Mouse (Mus musculus) cerebellum, adult 2 months (tissue): ENCODE measurements around the gene Prr14l.

ENCODE experiments used
- CTCF ChIP-seq: fragments of 200-500 bp; IDR thresholded peaks from 2 replicates; pipeline ENCODE4 v1.5.1; 2011; ENCODE audit warnings: low read depth, mild to moderate bottlenecking, control low read depth, low read length, moderate library complexity, borderline replicate concordance; ENCODE audit not compliant: insufficient read depth
- POLR2A ChIP-seq: fragments of 200-500 bp; IDR thresholded peaks from 2 replicates; pipeline ENCODE4 v1.6.1; 2011; ENCODE audit warnings: low read length, control low read depth, borderline replicate concordance; ENCODE audit not compliant: insufficient read depth

GRCm38 (mm10) chr5:32849178-32849577 is 4.9 kb downstream of the Prr14l start:
- TF ChIP-seq POLR2A (no peak), CTCF (no peak)
